Mouse (Mus musculus) kidney, postnatal 14 days (tissue): ENCODE measurements around the gene Dock6.
"Not testable (repeated sequence)": the region's sequence is repeated elsewhere in the genome, so short reads cannot be mapped to it uniquely, and the experiment has no call there.

Experiments used
- DNase-seq: peaks from one replicate; pipeline ENCODE4 v3.0.0; 2022; ENCODE audit warnings: mixed read lengths

Gene Dock6

DNA sequence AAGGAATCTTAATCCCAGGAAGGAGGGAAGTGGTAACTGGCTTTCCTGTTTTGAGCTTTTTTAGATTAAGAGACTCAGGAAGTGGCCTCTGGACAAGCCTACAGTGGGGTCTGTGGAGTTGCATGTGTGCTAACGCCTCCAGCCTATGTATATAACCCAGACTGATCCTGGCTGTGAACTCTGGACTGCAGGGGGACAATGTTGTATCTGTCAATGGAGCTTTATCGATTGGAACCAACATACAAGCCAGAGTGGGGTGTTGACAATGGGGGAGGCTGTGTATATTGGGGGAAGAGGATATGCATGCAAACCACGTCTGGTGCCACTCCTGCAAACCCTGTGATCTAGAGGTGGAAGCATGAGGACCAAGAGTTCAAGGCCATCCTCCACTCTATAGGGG, 46.1 kb downstream of the Dock6 start:
- no peak for DNase-seq

GRCm38 (mm10) chr9:21803986-21804644, 48.3 kb downstream of the Dock6 start:
- DNase-seq = peak; percentile 84

DNA sequence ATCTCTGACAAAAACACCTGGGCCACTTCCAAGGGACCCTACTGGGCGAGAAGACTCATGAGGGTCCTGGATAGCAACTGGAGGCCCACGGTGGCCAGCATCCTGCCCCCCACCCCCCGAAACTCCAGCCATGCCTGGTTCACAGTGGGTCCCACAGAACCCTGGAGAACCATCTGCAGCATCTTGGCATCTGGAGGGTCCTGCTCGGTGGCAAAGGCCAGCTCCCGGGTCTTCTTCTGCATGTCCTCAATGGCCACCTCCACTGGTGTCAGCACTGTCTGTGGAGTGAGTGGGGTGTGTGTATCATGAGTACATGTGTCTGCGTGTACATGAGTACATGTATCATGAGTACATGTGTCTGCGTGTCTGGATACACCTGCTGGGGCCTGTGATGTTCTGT, 50.8 kb downstream of the Dock6 start:
- DNase-seq = no peak

GRCm38 (mm10) chr9:21801121-21801520, 51.3 kb downstream of the Dock6 start:
- no peak for DNase-seq

GRCm38 (mm10) chr9:21799010-21799350, 53.5 kb downstream of the Dock6 start:
- DNase-seq = no peak

- DNase-seq = peak; percentile 93
These were observed 54.0 kb downstream of the Dock6 start, which contains the start of gene Kank2 for GRCm38 (mm10) chr9:21798345-21799009. TSS of gene Kank2 (minus strand) at chr9:21798744.

DNA sequence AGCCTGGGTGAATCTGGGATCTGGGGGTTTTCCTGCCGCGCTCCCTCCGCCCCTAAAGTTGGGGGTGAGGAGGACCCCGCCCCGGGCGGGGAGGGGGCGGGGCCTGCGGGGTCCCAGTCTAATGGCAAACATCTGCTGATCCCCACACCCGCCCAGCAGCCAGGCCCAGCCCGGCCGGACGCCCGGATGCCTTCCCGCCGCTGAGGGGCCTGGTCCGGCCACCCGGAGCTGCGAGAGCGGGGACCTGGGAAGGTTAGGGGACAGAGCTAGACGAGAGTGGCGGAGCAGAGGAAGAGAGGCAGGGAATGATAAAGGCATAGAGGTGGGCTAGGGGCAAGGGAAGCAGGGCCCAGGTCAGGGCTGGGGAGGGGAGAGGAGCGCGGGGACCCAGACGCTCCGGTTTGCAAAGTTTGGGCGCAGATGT, 54.5 kb downstream of the Dock6 start:
- peak; percentile 85 for DNase-seq

GRCm38 (mm10) chr9:21796919-21797318, 55.5 kb downstream of the Dock6 start:
- DNase-seq = no peak

DNA sequence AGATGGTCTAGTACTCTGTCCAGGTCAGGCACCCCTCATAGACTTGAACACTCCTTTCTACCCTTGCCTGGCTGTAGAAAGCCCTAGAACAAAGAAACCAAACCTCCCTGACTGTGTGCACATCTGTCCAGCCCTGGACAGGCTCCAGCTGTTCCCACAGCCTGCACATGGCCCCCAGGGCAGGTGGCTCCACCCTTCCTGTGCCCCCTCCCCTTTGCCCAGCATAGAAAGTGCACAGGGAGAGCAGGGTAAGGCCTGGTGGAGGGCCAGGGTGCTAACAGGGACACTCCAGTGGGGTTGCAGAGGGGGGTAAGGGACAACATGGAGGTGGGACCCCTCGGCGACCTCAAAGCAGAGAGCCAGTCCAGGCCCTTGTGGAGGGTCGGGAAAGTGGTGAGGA, 56.2 kb downstream of the Dock6 start:
- peak; percentile 45 for DNase-seq

DNA sequence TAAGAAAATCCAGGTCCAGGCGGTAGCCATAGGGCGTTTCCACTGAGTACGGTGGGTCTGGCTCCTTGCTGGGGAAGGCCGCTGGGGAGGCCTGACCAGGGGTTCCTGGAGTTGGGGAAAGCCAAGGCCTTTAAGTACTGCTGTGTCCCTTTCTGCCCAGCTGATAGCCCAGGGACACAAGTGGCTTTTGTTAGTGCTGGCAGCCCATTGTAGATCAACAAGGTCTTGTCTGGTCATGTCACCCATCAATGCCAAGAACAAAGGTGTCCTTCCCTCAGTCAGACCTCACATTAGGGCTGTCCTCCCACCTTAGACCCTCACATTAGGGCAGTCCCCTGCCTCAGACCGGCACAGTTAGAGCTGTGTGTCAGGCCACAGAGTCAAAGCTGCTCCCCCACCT, 56.9 kb downstream of the Dock6 start:
- no peak for DNase-seq

GRCm38 (mm10) chr9:21794925-21795324, 57.5 kb downstream of the Dock6 start:
- no peak for DNase-seq

- no peak for DNase-seq
These were observed 58.0 kb downstream of the Dock6 start for GRCm38 (mm10) chr9:21794344-21794834.

DNA sequence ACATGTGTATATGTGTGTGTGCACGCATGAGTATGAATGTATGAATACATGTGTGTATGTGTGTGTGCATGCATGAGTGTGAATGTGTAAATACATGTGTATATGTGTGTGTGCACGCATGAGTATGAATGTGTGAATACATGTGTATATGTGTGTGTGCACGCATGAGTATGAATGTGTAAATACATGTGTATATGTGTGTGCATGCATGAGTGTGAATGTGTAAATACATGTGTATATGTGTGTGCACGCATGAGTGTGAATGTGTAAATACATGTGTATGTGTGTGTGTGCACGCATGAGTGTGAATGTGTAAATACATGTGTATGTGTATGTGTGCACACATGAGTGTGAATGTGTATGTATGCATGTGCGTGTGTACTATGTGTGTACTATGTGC, 58.9 kb downstream of the Dock6 start:
- not testable (repeated sequence) for DNase-seq

DNA sequence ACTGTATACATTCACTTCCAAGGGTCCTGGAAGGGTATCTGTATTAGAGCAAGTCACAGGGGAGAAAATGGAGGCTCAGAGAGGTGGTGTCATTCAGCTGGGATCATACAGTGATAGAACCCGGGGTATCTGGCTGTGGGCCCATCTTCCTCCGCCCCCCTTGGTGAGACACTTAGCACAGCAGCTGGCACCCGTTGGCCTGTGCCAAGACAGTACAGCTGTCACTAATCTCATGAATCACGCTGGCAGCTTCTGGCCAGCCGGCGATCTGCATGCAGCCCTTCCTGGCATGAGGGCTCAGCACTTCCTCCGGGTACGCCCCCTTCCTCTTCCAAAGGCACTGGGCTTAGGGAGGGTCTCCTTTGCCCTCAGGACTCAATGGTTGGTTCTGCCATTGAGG, 59.8 kb downstream of the Dock6 start:
- peak; percentile 63 for DNase-seq

GRCm38 (mm10) chr9:21791861-21792260, 60.6 kb downstream of the Dock6 start:
- DNase-seq = peak; percentile 84

- no peak for DNase-seq
These were observed 64.2 kb downstream of the Dock6 start for GRCm38 (mm10) chr9:21788234-21788633.

- no peak for DNase-seq
These were observed 64.8 kb downstream of the Dock6 start for GRCm38 (mm10) chr9:21787654-21788053.

DNA sequence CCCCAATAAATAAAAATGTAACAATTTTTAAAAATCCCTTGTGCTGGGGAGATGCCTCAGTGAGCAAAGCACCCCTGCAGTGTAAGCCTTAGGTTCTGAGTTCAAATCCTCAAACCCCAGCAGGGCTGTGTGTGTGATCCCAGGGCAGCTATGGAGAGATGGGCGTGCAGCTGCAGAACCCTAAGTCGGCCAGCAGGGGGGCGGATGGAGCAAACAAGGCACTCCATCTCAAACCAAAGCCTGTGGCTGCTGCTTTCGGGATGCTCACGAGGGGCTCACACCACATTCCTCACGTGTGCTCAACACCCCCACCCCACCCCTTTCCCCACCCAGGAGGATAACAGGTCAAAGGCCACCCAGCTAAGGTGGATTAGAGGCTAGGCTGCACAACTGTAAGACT, 65.5 kb downstream of the Dock6 start:
- DNase-seq = peak; percentile 69

GRCm38 (mm10) chr9:21786309-21786708, 66.1 kb downstream of the Dock6 start:
- not testable (repeated sequence) for DNase-seq

DNA sequence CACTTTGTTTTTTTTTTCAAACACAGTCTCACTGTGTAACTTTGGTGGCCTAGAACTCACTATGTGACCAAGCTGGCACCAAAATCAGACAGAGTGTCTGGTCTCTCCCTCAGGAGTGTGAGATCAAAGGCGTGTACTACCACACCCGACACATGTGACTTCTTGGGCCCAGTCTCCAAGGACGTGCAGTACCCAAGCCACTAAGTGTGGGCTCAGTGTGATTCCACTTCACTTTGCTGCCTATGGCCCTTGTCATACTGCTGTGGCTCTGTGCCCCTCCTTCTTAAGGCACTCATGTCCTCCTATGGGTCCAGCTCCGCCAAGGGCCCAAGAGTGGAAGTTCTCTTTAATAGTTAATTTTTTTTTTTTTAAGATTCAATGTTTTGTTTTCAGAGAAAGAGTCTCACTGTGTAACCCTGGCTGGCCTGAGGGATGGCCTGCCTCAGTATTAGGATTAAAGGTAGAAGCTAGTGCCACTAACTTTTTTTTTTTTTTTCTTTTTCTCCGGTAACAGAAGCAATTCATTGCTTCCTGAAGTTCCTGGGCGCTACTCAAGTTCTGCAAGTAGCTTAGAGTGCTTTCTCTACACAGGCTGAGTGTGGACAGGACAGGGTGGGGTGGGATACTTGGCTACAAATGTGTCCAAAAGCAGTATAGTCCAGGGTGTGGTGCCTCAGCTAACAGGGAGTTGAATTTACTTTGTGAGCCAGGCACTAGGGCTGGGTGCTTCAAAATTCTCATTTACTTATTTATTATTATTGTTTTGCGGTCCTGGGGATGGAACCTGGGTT, 67.7 kb downstream of the Dock6 start:
- no peak for DNase-seq

- DNase-seq = no peak
These were observed 70.6 kb downstream of the Dock6 start for GRCm38 (mm10) chr9:21781657-21782468.

GRCm38 (mm10) chr9:21777726-21778125, 74.7 kb downstream of the Dock6 start:
- no peak for DNase-seq

DNA sequence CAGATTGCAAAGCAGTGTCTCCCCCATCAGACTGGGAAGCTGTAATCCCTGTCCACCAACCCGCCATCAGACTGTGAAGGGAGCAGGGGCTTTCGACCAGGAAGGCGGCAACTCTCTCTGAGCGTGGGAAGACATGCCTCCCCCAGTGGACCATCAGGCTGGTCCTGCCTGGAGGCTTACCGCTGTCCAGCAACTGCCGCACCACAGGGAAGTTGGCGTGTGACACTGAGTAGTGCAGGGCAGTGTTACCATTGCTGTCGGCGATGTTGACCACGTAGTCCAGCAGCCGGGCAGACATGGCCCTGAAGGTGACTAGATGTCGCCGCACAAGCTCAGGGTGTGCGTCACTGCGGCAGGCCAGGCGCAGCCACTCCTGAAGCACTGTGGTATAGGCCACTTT, 78.1 kb downstream of the Dock6 start:
- no peak for DNase-seq
